Mouse (Mus musculus) testis, adult 2 months (tissue): ENCODE measurements at regions not wholly inside any gene's neighbourhood (a gene's known extent, or its start where the extent isn't known, plus 50 kb on each side); places are given as distances from the start of the nearest gene placed in this dataset.

ENCODE experiments used
- H3K27ac ChIP-seq: fragments of 200-500 bp; 2 replicates; pipeline ENCODE4 v1.5.1; 2012; ENCODE audit warnings: low read depth, low read length; ENCODE audit not compliant: control insufficient read depth, insufficient read depth
- H3K27me3 ChIP-seq: fragments of 200-500 bp; 2 replicates; pipeline ENCODE4 v1.6.1; 2012; ENCODE audit warnings: mild to moderate bottlenecking, low read length, moderate library complexity; ENCODE audit not compliant: control insufficient read depth, insufficient read depth
- H3K36me3 ChIP-seq: fragments of 200-500 bp; 2 replicates; pipeline ENCODE4 v1.6.1; 2012; ENCODE audit warnings: mild to moderate bottlenecking, low read length; ENCODE audit not compliant: control insufficient read depth, insufficient read depth
- H3K4me1 ChIP-seq: fragments of 200-500 bp; 2 replicates; pipeline ENCODE4 v1.6.1; 2012; ENCODE audit warnings: low read length; ENCODE audit not compliant: control insufficient read depth, insufficient read depth
- H3K4me3 ChIP-seq: fragments of 200-500 bp; 2 replicates; pipeline ENCODE4 v1.5.1; 2012; ENCODE audit warnings: low read depth, mild to moderate bottlenecking, low read length, moderate library complexity, mixed read lengths; ENCODE audit not compliant: control insufficient read depth
- CTCF ChIP-seq: fragments of 200-500 bp; IDR thresholded peaks from 2 replicates; pipeline ENCODE4 v1.5.1; 2012; ENCODE audit warnings: low read depth, mild to moderate bottlenecking, inconsistent platforms, low read length, moderate library complexity; ENCODE audit not compliant: control insufficient read depth, insufficient read depth, insufficient replicate concordance
- POLR2A ChIP-seq: fragments of 200-500 bp; IDR thresholded peaks from 2 replicates; pipeline ENCODE4 v1.6.1; 2012; ENCODE audit warnings: low read depth, mild to moderate bottlenecking, inconsistent platforms, low read length, moderate library complexity; ENCODE audit not compliant: control insufficient read depth

- TF ChIP-seq CTCF (no peak), POLR2A (no peak)
- no peak overlapping the region for H3K27ac ChIP-seq
These were observed 166.6 kb upstream of the Gm9747 start for GRCm38 (mm10) chr1:82066291-82066690.

GRCm38 (mm10) chr1:82068571-82068970 is 164.3 kb upstream of the Gm9747 start:
- H3K4me1 ChIP-seq = no peaks in the 10 kb centered on the region
- no peaks in the 10 kb centered on the region for H3K27me3 ChIP-seq
- no peak for TF ChIP-seq CTCF
- TF ChIP-seq POLR2A = no peak
- no peak overlapping the region for H3K27ac ChIP-seq
- H3K36me3 ChIP-seq = no peaks in the 10 kb centered on the region
- H3K4me3 ChIP-seq = no peak overlapping the region

More at GRCm38 (mm10) chr1:82066291-82066690, 166.6 kb upstream of the Gm9747 start:
- Histone ChIP-seq H3K27me3 (no peaks in the 10 kb centered on the region), H3K4me3 (no peak overlapping the region), H3K36me3 (no peaks in the 10 kb centered on the region), H3K4me1 (no peaks in the 10 kb centered on the region)

GRCm38 (mm10) chr1:82070181-82071109 is 162.5 kb upstream of the Gm9747 start:
- Histone ChIP-seq H3K27me3 (no peaks in the 10 kb centered on the region), H3K36me3 (no peaks in the 10 kb centered on the region), H3K4me3 (no peak overlapping the region), H3K4me1 (no peaks in the 10 kb centered on the region), H3K27ac (no peak overlapping the region)
- TF ChIP-seq CTCF = no peak
- TF ChIP-seq POLR2A = no peak

GRCm38 (mm10) chr1:82089136-82089839 is 143.6 kb upstream of the Gm9747 start:
- Histone ChIP-seq H3K36me3 (no peaks in the 10 kb centered on the region), H3K4me1 (no peaks in the 10 kb centered on the region), H3K27me3 (no peaks in the 10 kb centered on the region), H3K27ac (no peak overlapping the region), H3K4me3 (no peak overlapping the region)
- no peak for TF ChIP-seq POLR2A

- Histone ChIP-seq H3K27me3 (no peaks in the 10 kb centered on the region), H3K27ac (no peak overlapping the region), H3K36me3 (no peaks in the 10 kb centered on the region), H3K4me3 (no peak overlapping the region), H3K4me1 (no peaks in the 10 kb centered on the region)
- TF ChIP-seq CTCF (no peak), POLR2A (no peak)
These were observed 137.8 kb upstream of the Gm9747 start for GRCm38 (mm10) chr1:82095101-82095500.

- Histone ChIP-seq H3K27ac (no peak overlapping the region), H3K36me3 (no peaks in the 10 kb centered on the region), H3K27me3 (no peaks in the 10 kb centered on the region), H3K4me1 (no peaks in the 10 kb centered on the region), H3K4me3 (no peak overlapping the region)
- TF ChIP-seq CTCF = no peak
- no peak for TF ChIP-seq POLR2A
These were observed 126.2 kb upstream of the Gm9747 start for GRCm38 (mm10) chr1:82106756-82107155.

- Histone ChIP-seq H3K4me1 (no peaks in the 10 kb centered on the region), H3K27me3 (no peaks in the 10 kb centered on the region)
These were observed 122.8 kb upstream of the Gm9747 start for GRCm38 (mm10) chr1:82110071-82110635.

GRCm38 (mm10) chr1:82112401-82112800 is 120.5 kb upstream of the Gm9747 start:
- H3K36me3 ChIP-seq = no peaks in the 10 kb centered on the region
- no peaks in the 10 kb centered on the region for H3K27me3 ChIP-seq
- TF ChIP-seq CTCF = no peak
- TF ChIP-seq POLR2A = no peak
- H3K4me1 ChIP-seq = no peaks in the 10 kb centered on the region
- H3K4me3 ChIP-seq = no peak overlapping the region
- H3K27ac ChIP-seq = no peak overlapping the region

More at GRCm38 (mm10) chr1:82110071-82110635, 122.8 kb upstream of the Gm9747 start:
- Histone ChIP-seq H3K27ac (no peak overlapping the region), H3K4me3 (no peak overlapping the region), H3K36me3 (no peaks in the 10 kb centered on the region)
- TF ChIP-seq CTCF = no peak
